Mouse (Mus musculus) midbrain, embryonic 14.5 days (tissue): ENCODE data around the gene Ifit3. TPM values are rescaled to one million over a fixed set of nuclear protein-coding genes. Genes with fewer than 3 reads are reported as not detected.
"Not testable (repeated sequence)": the region's sequence is repeated elsewhere in the genome, so short reads cannot be mapped to it uniquely, and the experiment has no call there.

Experiments used
- ATAC-seq: fragments of 200-750 bp; cut with Nextera tagmentation; 2 replicates; pipeline ENCODE4 v1.8.0; 2017; ENCODE audit warnings: moderate number of reproducible peaks, moderate library complexity; ENCODE audit not compliant: low FRiP score, low TSS enrichment
- DNase-seq: peaks from one replicate; pipeline ENCODE4 v3.0.0-alpha.2; 2015
- H3K27ac ChIP-seq: fragments of 300-500 bp; sonication (generic); replicated peaks from 2 replicates; pipeline ENCODE4 v1.5.1; 2014; ENCODE audit warnings: mild to moderate bottlenecking, low read depth, low read length, moderate library complexity
- H3K27me3 ChIP-seq: fragments of 300-500 bp; sonication (generic); 2 replicates; pipeline ENCODE4 v1.6.1; 2014; ENCODE audit warnings: low read length, control low read depth, mixed read lengths; ENCODE audit not compliant: control insufficient read depth, insufficient read depth
- H3K36me3 ChIP-seq: fragments of 300-500 bp; sonication (generic); 2 replicates; pipeline ENCODE4 v1.6.1; 2014; ENCODE audit warnings: low read length, control low read depth; ENCODE audit not compliant: control insufficient read depth, insufficient read depth
- H3K4me1 ChIP-seq: fragments of 300-500 bp; sonication (generic); 2 replicates; pipeline ENCODE4 v1.6.1; 2014; ENCODE audit warnings: mild to moderate bottlenecking, antibody characterized with exemption, low read length, control low read depth; ENCODE audit not compliant: control insufficient read depth, insufficient read depth
- H3K4me2 ChIP-seq: fragments of 300-500 bp; sonication (generic); 2 replicates; pipeline ENCODE4 v1.6.1; 2014; ENCODE audit warnings: mild to moderate bottlenecking, low read length, moderate library complexity
- H3K4me3 ChIP-seq: fragments of 300-500 bp; sonication (generic); replicated peaks from 2 replicates; pipeline ENCODE4 v1.5.1; 2014; ENCODE audit warnings: low read depth, low read length
- H3K9ac ChIP-seq: fragments of 300-500 bp; sonication (generic); replicated peaks from 2 replicates; pipeline ENCODE4 v1.6.1; 2014; ENCODE audit warnings: mild to moderate bottlenecking, low read length, moderate library complexity
- H3K9me3 ChIP-seq: fragments of 300-500 bp; sonication (generic); 2 replicates; pipeline ENCODE4 v1.6.1; 2016; ENCODE audit warnings: low read length, control low read depth, mixed read lengths; ENCODE audit not compliant: control insufficient read depth
- WGBS: fragments of 180-500 bp; shearing (Covaris S2); extraction: QIAGEN DNeasy Blood & Tissue Kit; methylation state at CpG from one replicate; pipeline ENCODE4 v1.1.7; 2014; 5-methylcytosine and 5-hydroxymethylcytosine counted together
- polyA plus RNA-seq: library from polyadenylated mRNA; unstranded; fragments of >200 nt; fragmentation: Nextera tagmentation; extraction: Ambion mirVana; gene quantifications from 2 replicates; pipeline ENCODE4 v1.2.1, GENCODE M21; 2014

The Ifit3 gene
- 0.15 and 8.8 TPM in 2 replicates for polyA plus RNA-seq

DNA sequence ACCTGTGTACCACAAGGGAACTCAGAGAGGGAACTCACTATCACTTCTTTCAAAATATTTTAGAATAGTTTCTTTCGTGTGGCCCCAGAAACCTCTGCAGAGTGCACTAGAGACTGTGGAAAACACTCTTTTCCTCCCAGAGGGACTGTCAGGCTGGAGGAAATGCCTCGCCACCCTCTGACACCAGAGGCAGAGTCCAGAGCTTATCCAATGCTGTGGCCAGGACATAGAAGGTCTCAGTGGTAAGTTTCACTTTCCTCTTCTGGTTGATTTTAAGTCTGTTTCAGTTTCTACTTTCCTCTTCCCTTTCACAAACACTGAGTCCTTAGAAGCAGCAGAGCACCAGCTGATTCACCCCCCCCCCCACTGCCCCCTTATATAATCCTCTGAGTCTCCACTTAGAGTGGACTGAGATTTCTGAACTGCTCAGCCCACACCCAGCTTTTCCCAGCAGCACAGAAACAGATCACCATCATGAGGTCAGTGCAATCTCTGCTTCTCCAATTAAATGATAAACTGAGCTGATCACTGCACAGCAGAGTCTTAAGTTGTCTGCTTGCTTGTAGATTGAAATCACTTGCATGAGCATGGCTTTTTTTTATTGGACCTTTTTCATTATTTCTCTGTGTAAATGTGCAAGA, at the start of gene Ifit3:
Gene Ifit3 (plus strand): TSS at position 406 of the 641 bp plus-strand sequence.
- not testable (repeated sequence) for DNase-seq, ATAC-seq, H3K4me2 ChIP-seq, H3K9ac ChIP-seq, H3K4me3 ChIP-seq, H3K27me3 ChIP-seq, H3K27ac ChIP-seq, H3K9me3 ChIP-seq, H3K4me1 ChIP-seq, H3K36me3 ChIP-seq
- 68% methylated on average over 2 of the region's 2 CpGs for WGBS

GRCm38 (mm10) chr19:34539422-34539821, 43.9 kb upstream of the Ifit3 start:
- no peaks in the 10 kb centered on the region for H3K4me1 ChIP-seq
- ATAC-seq, result no peak
- H3K4me3 ChIP-seq, result no peak overlapping the region
- H3K36me3 ChIP-seq, result no peaks in the 10 kb centered on the region
- H3K9me3 ChIP-seq, result no peaks in the 10 kb centered on the region
- H3K27me3 ChIP-seq, result no peaks in the 10 kb centered on the region
- DNase-seq, result no peak
- no peak overlapping the region for H3K4me2 ChIP-seq
- H3K9ac ChIP-seq, result no peak overlapping the region
- WGBS, result 95% methylated on average over 1 of the region's 1 CpGs
- H3K27ac ChIP-seq, result no peak overlapping the region

- Histone ChIP-seq H3K9ac (no peak overlapping the region), H3K4me2 (no peak overlapping the region), H3K4me3 (no peak overlapping the region), H3K27ac (no peak overlapping the region), H3K9me3 (no peaks in the 10 kb centered on the region), H3K36me3 (no peaks in the 10 kb centered on the region), H3K27me3 (no peaks in the 10 kb centered on the region), H3K4me1 (0 out of 2 replicates have a peak, but pooled peaks cover 3% of the 10 kb centered on the region)
- 93% methylated on average over 4 of the region's 4 CpGs for WGBS
- no peak for ATAC-seq
- no peak for DNase-seq
Observed at GRCm38 (mm10) chr19:34546211-34546610, 37.1 kb upstream of the Ifit3 start.

- DNase-seq (peak; percentile 81), ATAC-seq (no peak)
- 0 out of 2 replicates have a peak, but pooled peaks cover 3% of the 10 kb centered on the region for H3K4me1 ChIP-seq
- no peaks in the 10 kb centered on the region for H3K36me3 ChIP-seq
- H3K4me3 ChIP-seq, result no peak overlapping the region
- H3K4me2 ChIP-seq, result no peak overlapping the region
- H3K27me3 ChIP-seq, result no peaks in the 10 kb centered on the region
- H3K9me3 ChIP-seq, result no peaks in the 10 kb centered on the region
- WGBS, result 32% methylated on average over 7 of the region's 7 CpGs
- no peak overlapping the region for H3K27ac ChIP-seq
- H3K9ac ChIP-seq, result no peak overlapping the region
Observed at GRCm38 (mm10) chr19:34547976-34548375, 35.4 kb upstream of the Ifit3 start.

- Histone ChIP-seq H3K27ac (peak overlapping the region; percentile 46), H3K9ac (no peak overlapping the region; the same call in 1 of the 2 replicates), H3K9me3 (no peaks in the 10 kb centered on the region), H3K27me3 (no peaks in the 10 kb centered on the region), H3K36me3 (no peaks in the 10 kb centered on the region), H3K4me2 (peak overlapping the region; percentile 60), H3K4me3 (peak overlapping the region; percentile 42), H3K4me1 (0 out of 2 replicates have a peak, but pooled peaks cover 3% of the 10 kb centered on the region)
- ATAC-seq (0 out of 2 replicates have a peak, but pooled peaks have one; percentile 10), DNase-seq (no peak)
- whole genome bisulfite sequencing, result 30% methylated on average over 4 of the region's 4 CpGs
Observed at GRCm38 (mm10) chr19:34550205-34550533, 33.2 kb upstream of the Ifit3 start.

GRCm38 (mm10) chr19:34550534-34551223, 32.7 kb upstream of the Ifit3 start, which contains the start of gene Ifit2:
Gene Ifit2, plus strand, starts transcription at chr19:34550694.
- Histone ChIP-seq H3K27me3 (no peaks in the 10 kb centered on the region), H3K27ac (peak within 1 kb of the TSS; percentile 46), H3K4me2 (peak within 1 kb of the TSS; percentile 60), H3K4me3 (peak within 1 kb of the TSS; percentile 42), H3K9me3 (no peaks in the 10 kb centered on the region), H3K9ac (no peak within 1 kb of the TSS; the same call in 1 of the 2 replicates), H3K36me3 (no peaks in the 10 kb centered on the region), H3K4me1 (0 out of 2 replicates have a peak, but pooled peaks cover 3% of the 10 kb centered on the region)
- DNase-seq (peak; percentile 89), ATAC-seq (peak; percentile 89)
- WGBS, result 1% methylated on average over 22 of the region's 22 CpGs

DNA sequence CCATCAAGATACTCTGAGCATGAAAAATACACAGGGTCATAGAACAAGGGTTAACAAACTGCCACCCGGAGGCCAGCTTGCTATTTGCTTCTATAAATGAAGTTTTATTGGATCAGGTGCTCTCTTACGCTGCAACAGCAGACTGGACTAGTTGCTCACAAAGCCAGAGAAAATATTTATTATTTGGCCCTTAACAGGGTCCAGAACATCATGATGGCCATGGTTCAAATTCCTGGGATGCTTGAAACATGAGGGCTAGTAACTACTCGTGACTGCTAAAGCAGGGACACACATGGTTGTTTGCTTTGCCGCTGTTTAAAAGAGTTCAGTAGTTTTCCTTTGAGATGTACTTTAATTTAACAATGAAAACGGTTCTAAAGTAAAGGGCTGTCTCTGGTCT, 31.4 kb upstream of the Ifit3 start:
- Histone ChIP-seq H3K27me3 (no peaks in the 10 kb centered on the region), H3K4me2 (no peak overlapping the region), H3K9me3 (no peaks in the 10 kb centered on the region), H3K4me3 (no peak overlapping the region), H3K27ac (no peak overlapping the region), H3K36me3 (no peaks in the 10 kb centered on the region), H3K9ac (no peak overlapping the region), H3K4me1 (0 out of 2 replicates have a peak, but pooled peaks cover 3% of the 10 kb centered on the region)
- ATAC-seq (no peak), DNase-seq (no peak)
- WGBS, result 81% methylated on average over 5 of the region's 5 CpGs

DNA sequence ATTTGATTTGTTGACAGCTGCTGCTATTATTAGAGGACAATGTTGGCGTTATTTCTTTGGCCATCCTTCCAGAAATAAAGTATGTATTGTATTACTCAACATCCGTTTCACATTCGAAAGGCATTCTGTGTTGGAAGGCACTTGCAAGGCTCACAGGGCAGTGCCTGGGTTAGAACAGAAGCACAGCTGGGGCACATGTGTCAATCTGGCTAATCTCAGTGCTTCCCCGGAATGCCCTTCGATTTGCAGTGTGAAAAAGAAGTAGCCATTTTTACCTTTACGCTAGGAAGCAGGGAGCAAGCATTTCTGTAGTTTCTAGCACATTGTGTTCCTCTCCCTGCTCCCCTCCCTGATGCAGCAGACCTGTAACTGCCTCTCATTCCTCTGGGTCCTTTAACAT, 30.3 kb upstream of the Ifit3 start:
- H3K9me3 ChIP-seq, result no peaks in the 10 kb centered on the region
- 0 out of 2 replicates have a peak, but pooled peaks cover 3% of the 10 kb centered on the region for H3K4me1 ChIP-seq
- H3K36me3 ChIP-seq, result no peaks in the 10 kb centered on the region
- ATAC-seq, result no peak
- H3K9ac ChIP-seq, result no peak overlapping the region
- no peak overlapping the region for H3K4me2 ChIP-seq
- H3K4me3 ChIP-seq, result no peak overlapping the region
- WGBS, result 52% methylated on average over 6 of the region's 6 CpGs
- no peak for DNase-seq
- H3K27ac ChIP-seq, result no peak overlapping the region
- no peaks in the 10 kb centered on the region for H3K27me3 ChIP-seq
